Mouse (Mus musculus) small intestine, adult 2 months (tissue): ENCODE measurements at regions not wholly inside any gene's neighbourhood (a gene's known extent, or its start where the extent isn't known, plus 50 kb on each side); places are given as distances from the start of the nearest gene placed in this dataset.

Experiments
- CTCF ChIP-seq: fragments of 200-500 bp; IDR thresholded peaks from 2 replicates; pipeline ENCODE4 v1.5.1; 2012; ENCODE audit warnings: low read depth, mild to moderate bottlenecking, control low read depth, inconsistent platforms, low read length, moderate library complexity, mixed read lengths; ENCODE audit not compliant: insufficient replicate concordance, insufficient read length; ENCODE audit errors: extremely low read depth
- POLR2A ChIP-seq: fragments of 200-500 bp; IDR thresholded peaks from 2 replicates; pipeline ENCODE4 v1.6.1; 2012; ENCODE audit warnings: low read depth, mild to moderate bottlenecking, control low read depth, inconsistent platforms, low read length, moderate library complexity

DNA sequence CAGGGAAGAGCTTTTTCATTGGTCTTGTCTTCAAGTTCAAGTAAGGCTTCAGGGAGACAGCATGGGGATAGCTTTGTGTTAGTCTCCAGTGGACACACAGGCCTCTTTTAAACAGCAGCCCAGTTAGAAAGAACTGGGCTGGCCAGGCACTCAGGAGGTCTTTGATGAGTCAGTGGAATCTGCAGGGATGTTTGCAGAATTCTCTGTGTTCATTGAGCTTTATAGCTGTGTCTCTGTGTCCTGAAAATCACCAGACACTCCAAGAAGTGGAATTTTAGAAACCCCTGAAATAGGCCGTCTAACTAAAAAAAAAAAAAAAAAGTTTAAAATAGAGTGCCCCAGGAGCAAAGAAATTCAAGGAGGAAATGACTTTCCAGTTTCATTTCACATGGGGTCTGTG lies 317.1 kb upstream of the Sash1 start:
- TF ChIP-seq POLR2A (no peak), CTCF (no peak)
